Mouse (Mus musculus): Measurements from ENCODE around the gene Gdf7.

Gdf7 gene

DNA sequence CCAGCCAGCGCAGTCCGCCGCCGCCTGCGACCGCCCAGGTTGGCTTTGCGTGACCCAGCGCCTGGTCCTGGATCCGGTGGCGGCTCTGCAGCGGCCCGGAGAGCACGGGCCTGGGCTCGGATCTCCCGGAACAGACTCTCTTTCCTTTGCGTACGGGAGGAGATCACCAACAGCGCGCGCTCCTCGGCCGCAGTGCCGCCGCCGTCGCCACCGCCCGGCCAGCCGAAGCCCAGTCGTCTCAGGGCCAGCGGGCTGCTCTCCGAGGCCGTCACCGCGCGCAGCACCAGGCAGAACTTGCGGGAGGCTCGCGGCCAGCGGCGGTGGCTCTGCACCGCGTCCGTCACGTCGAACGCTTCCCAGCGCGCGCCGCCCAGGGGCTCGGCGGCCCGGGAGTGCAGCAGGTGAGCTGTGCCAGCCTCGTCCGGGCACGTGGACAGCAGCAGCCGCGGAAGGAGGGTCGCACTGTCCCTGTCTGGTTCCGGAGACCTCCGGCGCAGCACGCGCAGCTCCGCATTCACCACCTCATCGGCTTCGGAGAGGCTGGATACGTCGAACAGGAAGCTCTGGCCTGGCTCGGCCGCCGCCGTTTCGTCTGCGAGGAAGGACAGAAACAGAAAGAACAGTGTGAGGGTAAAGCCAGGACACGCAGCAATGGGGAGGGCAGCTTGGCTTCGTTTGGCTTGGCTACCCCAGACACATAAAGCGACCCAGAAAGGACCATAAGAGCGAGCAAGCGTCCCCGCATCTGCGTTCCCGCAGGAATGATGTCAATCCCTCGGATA lies 3.2 kb downstream of the Gdf7 start:
- peak; percentile 61 for DNase-seq (ENCODE audit: low read depth, low spot score)

DNA sequence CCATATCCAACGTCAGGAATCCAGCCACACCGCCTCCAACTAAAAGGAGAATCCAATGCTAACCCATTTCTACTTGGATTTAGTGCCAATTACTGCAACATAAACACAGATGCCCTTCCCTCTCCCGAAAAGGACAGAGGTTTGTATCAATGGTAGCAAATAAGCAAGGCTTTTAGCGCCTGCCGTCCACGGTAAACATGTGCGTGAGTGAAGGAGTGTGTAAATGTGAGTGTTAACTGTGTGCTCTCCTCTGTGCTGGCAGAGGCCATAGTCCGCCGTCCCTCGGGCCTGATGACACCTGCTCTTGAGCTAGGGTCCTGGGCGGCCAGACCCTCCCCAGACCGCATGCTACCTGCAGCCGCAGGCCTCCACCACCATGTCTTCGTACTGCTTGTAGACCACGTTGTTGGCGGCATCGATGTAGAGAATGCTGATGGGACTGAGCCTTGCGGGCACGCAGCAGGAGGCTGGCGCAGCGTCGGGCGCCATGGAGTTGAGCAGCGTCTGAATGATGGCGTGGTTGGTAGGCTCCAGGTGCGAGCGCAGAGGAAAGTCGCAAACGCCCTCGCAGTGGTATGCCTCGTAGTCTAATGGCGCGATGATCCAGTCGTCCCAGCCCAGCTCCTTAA lies 4.1 kb downstream of the Gdf7 start:
- peak; percentile 75 for DNase-seq (ENCODE audit: low read depth, low spot score)

DNA sequence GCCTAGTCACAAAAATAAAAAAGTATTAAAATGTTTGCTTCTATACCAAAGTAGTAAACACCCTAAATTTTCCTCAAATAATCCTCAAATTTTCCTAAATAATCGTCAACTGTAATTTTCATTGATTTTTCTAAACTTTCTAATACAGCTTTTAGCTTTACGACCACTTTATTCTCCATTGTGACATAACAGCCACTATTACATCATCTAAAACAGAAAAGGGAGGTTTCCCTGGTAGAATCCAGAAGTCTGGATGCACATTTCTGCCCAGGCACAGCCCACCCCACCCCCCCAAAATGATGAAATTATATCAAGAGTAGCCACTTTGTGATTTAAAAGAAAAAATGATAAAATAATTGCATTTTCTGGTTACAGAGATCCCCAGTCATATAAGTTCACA lies 5.6 kb downstream of the Gdf7 start:
- DNase-seq (ENCODE audit: low read depth, low spot score) = no peak

DNA sequence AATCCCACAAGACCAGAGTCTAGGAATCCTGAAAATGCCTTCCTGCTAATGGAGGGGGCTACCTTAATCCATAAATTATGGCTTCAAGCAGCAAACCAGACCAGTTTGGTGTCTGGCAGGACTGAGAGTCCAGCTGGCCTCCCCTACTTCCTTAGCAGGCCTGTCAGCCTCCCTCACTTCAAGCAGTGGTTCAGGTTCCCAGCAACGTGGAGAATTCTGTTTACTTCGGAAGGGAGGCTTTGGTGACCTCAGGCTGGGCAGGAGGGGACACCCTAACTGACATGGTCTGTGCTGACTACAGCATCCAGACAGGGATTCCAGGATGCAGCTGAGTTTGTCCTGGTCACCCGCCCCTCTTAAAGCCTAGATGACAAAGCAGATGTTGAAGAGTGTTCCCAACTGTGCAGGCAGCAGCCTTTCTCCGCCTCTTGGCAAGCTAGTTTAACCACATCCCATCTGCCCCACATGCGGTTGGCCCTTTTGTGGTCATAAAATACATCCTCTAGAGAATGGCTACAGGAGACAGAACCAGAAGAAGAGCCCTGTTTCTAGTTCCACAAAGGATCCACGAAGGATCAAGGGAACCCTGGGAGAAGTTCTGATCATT lies 6.3 kb downstream of the Gdf7 start:
- no peak for DNase-seq (ENCODE audit: low read depth, low spot score)

DNA sequence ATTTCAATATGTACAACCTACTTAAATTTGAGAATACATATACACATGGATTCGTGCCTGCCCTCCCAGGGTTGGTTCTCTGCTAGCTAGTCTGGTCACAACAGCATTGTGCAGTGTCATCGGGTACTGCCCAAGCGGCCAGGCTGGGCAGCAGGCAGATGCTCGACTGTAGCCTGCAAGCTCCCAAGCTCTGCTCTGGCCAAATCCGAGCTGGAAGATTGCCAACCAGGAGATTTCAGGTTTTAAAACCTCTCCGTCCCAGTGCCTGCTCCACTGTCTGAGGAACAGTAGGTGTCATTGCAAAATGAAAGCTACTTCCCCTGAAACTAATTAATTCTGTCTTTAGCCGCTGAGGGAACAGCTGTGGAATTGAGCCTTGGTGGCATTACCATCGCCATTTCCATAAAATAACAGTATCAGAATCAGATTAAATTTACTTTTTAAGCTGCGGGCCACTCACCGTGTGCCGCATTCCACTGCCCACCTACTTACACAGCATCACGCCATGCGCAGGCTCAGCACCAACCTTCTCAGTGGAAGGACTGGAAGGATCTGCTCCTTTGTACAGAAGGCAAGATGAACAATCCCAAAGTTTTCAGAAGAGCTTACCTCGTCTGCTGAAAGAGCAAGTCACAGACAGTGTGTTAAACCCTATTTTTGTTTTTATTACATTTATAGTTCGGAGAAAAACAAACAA lies 10.4 kb downstream of the Gdf7 start:
- no peak for DNase-seq (ENCODE audit: low read depth, low spot score)

DNA sequence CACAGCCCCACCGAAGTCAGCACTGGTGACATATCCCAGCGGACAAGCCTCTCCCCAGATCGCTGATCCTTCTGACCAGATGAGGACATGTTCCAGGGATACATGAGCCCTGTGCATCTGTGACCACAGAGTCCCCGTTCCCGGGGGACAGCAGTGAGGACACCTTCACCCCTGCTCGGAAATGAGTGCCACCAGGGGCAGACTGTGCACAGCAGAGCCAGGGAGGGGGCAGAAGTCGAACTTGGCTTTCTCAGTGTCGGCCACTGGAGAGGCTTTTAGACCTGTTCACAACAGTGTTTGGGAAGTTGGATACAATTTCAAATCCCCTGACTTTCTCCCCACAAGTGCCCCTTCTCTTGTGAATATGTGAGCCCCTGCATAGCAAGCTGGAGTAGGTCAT lies 12.3 kb downstream of the Gdf7 start:
- DNase-seq (ENCODE audit: low read depth, low spot score) = no peak

DNA sequence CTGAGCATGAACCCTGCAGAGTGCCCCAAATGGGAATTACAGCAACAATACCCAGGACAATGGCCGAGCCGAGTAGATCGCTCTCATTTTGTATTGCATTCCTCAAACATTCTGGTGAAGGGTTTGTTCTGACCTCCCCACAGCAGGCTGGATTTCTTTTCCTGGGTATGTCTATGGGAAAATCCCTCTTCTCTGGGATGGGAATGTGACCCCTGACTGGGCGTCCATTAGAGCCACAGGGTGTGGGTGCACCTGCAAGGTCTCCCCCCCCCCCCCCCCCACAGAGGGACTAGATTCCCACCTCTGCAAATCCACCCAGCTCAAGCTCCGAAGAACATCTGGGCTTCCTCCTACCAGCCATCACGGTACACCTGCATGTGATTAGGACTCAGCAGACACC lies 12.7 kb downstream of the Gdf7 start:
- DNase-seq (ENCODE audit: low read depth, low spot score) = peak; percentile 67

DNA sequence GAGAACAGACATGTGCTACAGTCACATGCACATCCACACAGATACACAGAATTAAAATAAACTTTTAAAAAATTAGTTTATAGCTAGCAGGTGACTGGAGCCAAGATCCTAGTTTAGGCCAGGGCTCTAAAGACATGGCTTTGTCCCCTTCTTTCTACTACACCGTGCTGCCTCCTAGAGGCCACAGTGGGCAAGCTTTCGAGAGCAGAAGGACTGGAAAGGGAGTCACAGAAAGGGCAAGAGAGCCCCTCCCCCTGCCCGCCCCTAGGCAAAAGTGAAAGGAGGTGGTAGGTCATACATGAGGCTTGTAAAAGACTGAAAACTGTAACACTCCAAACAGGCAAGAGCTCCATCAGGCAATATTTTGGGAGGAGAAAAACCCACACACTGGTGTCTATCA lies 13.8 kb downstream of the Gdf7 start:
- DNase-seq (ENCODE audit: low read depth, low spot score) = peak; percentile 84

DNA sequence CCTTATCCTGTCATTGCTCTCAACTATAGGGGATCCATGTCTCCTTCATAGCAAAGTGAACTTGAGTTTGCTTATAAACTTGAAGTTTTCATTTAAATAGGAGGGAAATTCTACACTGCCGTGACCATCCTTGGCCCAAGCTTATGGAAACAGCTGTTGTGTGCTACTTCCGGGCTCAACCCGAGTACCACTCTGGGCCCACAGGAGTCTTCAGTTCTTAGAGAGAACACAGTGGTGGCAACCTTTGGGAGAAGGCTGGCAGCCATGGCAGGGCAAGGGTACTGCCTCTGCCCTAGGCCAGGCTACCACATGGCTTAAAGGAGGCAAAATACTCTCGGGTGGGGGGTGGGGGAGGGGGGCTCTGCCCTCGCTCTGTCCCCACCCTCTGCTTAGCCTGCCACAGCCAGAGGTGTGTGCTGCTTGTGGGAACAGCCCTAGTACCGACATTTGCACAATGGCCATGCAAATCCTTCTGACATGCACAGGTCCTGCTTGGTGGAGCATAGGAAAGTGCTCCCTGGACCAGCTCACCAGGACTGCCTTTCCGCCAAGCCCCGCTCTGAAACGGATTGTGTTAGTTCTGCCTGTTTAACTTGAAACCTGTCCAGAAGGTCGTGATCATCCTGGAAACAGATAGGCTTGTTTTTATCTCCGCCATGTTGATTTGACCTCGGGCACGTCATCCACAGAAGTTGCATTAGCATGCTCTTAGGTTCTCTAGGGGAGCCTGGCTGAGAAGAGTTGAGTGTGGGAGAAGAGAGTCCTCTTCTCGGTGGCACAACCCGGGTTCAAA lies 20.3 kb downstream of the Gdf7 start:
- peak; percentile 30 for DNase-seq (ENCODE audit: low read depth, low spot score)

DNA sequence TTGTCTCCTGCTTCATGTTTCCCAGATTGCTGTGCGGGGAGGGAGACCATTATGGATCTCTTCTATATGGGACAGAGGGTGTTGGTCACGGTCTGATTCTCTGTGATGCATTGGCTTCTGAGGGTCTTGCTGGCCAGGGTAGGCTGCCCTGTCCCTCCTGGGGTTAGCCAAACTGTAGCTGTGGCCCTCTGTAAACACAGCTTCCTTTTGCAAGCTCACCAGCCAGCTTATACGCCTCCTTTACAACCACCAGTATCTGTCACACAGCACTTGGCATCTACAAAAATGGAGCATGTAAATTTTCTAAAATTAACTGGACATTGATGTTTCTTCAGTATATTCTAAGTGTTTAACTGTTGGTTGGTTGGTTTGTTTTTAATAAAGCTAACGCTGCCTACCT lies 26.3 kb downstream of the Gdf7 start:
- no peak for DNase-seq (ENCODE audit: low read depth, low spot score)

DNA sequence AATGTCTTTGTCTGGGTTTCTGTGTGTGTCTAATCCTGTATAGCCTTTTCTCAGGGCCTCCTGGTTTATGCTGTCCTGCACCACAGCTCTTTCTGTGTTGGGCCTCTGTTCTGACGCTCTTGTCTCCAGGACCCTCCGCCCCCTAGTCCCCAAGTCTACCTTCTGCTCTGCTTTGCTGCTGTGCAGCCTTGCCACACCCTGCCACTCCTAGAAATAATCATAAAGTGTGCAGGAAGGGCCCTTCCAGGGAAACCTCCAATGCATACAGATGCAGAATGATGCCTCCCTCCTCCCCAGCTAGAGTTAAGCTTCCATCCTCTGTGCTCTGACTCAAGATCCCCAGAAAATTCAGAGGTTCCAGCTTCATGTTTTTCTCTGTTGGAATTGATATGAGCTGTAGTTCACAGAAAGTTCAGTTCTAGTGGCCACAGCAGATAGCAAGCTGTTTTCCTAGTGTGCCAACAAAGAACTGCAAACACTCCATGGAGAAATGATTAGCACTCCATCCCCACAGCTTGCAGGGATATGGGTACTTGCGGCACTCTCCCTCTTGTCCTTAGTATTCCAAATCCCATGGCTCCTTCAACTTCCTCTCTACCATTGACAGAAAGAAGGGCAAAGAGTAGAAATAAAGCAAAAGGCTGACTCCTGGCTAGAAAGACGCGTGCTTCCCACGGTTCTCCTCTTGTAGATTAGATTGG lies 28.1 kb downstream of the Gdf7 start:
- no peak for DNase-seq (ENCODE audit: low read depth, low spot score)

DNA sequence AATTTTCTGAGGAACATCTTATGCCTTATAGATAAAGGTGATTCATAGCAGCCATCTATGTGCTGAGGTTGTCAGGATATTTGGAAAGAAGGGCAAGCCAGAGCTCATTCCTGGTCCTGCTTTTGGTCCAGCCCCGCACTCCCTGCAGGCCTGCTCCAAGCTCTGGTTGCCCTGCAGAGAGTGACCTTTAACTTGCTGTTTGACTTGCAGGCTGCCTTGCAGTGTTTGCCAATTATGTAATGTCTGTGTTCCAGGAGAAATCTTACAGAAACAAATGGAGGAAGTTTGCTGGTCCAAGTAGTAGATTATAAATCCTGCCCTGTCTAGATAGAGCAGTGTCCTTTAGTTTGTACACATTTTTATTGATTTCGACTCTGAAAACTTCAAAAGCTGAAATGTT lies 30.3 kb downstream of the Gdf7 start:
- DNase-seq (ENCODE audit: low read depth, low spot score) = no peak

DNA sequence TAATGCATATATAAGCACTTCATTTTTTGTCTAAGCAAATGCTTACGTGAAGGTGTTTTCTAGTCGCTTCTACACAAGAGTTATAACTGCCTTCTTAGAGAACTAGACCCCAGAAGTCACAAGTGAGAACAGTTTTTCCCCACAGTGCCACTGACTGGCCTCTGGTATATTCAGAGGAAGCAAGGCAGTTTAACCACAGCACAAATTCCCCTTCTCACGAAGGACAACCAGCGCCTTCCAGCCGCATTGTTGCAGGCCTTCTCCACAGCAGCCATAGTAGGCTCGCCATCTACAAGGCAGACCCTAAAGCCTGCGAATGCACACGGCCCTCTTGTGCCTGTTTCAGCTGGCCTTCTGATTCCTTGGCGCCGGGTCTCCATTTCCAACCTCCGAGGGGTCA lies 32.1 kb downstream of the Gdf7 start:
- DNase-seq (ENCODE audit: low read depth, low spot score) = no peak

DNA sequence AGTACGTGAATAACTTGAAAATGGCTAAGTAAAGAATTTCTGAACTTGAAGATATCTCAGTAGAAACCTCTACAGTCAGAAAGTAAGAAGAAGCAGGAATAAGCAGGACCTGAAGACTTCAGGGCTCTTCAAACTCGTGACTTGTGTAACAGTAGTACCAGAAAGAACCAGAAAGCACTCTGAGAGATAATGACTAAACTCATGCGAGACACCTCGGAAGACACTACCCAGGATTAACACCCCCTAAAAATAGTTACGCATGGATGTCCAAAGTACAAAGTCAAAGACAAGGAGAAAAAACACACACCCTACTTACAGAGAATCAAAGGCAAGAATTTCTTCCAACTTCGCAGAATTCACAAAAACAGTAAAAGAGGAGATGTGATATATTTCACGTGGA lies 35.4 kb downstream of the Gdf7 start:
- no peak for DNase-seq (ENCODE audit: low read depth, low spot score)

DNA sequence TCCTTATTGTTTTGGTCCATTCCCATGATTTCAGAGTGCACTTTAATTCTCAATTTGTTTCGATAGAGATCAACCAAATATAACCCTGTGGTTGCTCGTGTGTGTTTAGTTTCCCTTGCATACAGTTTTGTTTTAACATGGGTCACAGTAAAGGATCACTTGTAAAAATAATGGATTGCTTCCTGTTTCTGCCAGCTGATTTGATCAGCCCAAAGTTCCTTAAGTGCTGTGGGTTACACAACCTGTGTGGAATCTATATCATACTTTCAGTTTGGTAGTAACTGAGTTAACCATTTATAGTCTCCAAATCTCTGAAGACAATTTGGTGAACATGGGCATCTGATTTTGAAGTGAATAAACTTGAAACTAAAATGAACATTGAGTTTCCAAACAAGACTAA lies 41.5 kb downstream of the Gdf7 start:
- DNase-seq (ENCODE audit: low read depth, low spot score) = no peak
